Mouse (Mus musculus) right cerebral cortex, adult 2 months (tissue): Measurements from ENCODE around the gene Isoc2a.
A peak's percentile ranks its signal among the peaks of the same experiment; 100 is the strongest.

Experiments used
- DNase-seq, 2 experiments: peaks; one replicate each; pipeline ENCODE4 v3.0.0; 2021 to 2022; ENCODE audit warnings: low spot score in 2 of 2

Isoc2a gene

GRCm38 (mm10) chr7:4936832-4937231 is 59.9 kb downstream of the Isoc2a start:
- DNase-seq, result no peak

DNA sequence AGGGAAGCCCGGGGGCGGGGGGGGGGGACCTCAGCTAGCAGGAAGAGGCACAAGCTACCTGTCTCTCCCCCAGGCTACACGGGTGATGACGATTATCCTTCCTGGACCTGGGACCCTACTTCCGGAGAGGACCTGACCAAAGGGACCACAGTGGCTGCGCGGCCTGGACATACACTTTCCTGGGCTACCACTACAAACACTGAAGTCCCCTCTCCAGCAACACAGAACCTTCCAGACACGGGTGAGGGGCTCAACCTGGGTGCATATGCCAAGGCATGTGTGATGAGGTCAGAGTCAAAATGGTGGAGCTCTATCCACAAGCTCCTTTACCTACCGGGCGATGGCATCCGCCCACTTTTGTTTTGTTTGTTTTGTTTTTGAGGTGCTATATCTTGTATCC is 60.4 kb downstream of the Isoc2a start:
- DNase-seq, result no peak

DNA sequence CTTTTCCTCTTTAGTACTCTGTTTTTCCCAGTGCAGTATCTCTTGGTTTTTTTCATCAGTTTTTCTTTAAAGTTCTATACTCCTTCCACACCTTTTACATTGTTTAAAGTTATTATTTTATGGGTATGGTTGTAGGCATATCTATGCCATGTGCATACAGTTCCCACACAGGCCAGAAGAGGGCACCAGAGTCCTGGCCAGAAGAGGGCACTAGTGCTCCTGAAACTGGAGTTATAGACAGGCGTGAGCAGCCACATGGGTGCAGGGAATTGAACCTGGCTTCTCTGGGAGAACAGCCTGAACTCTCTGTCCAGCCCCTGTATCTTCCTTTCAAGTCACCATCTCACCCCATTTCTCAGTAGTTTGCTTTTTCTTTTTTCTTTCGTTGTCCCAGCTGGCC is 61.5 kb downstream of the Isoc2a start:
- DNase-seq, result peak; percentile 64 to 66

- peak; percentile 85 to 88 for DNase-seq
Measured at GRCm38 (mm10) chr7:4940068-4940479, 63.1 kb downstream of the Isoc2a start.

GRCm38 (mm10) chr7:4942673-4943072 is 65.7 kb downstream of the Isoc2a start:
- no peak for DNase-seq

DNA sequence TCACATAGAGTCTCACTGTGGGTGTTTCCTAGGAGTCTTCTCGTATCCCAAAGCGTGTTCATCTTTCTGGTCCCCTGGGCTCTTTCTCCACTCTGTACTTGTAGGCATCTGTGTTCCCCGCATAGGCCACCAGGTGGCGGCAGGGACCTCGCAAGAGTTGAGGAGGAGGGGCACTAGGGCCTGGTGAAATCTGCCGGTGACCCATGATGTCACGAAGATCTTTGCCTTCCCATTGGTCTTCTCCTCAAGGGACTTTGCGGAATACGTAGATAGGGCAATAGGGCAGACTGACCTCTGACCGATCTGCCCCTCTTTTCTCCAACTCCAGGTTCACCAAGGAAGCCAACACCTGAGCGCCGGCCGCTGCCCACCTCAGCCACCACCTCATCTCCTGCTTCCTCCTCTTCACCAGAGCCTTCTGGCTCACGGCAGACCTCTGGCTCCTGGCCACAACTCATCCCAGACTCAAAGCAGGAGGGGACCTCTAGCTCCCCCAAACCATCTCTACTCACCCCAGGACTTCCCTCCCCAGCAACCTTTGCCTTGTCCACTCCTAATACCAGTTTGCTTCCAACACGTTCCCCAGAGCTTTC is 66.4 kb downstream of the Isoc2a start:
- DNase-seq, result peak; percentile 94 to 96
